In the genomic region with DNA sequence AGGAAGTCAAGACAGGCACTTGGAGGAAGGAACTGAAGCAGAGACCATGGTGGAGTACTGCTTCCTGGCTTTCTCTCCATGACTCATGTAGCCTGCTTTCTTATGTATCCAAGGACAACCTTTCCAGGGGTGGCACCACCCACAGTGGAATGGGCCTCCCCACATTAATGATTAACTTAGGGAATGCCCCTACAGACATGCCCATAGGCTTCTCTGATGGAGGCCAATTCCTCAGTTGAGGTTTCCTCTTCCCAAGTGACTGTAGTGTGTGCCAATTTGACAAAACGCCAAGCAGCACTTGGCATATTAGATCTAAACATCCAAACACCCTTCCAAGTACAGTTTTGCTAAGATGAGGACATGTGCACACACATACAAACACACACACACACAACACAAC, we compare ENCODE assay signal across 17 mouse cellular contexts. TPM values are rescaled to one million over a fixed set of nuclear protein-coding genes. Genes with fewer than 3 reads are reported as not detected.
DNase-seq lines count a peak whose midpoint lies in the region; ATAC-seq and TF ChIP-seq lines count a peak whose summit lies in the region.
"Had no signal": no experiment of that assay in that cellular context is flagged by ENCODE, and none has a peak within 500 bp of the region (broad histone marks: within the 10 kb centered on the region; RNA-seq: fewer than 3 reads in every experiment).

No protein-coding gene starts in this region.

- no peaks in the 10 kb centered on the region for H3K36me3 ChIP-seq in lung, embryonic 15.5 days
- H3K36me3 ChIP-seq: embryonic facial prominence, embryonic 15.5 days; G1E; hindbrain, embryonic 12.5 days; liver, embryonic 13.5 days had no signal

- no peak overlapping the region for H3K27ac ChIP-seq in lung, embryonic 15.5 days
- H3K27ac ChIP-seq: embryonic facial prominence, embryonic 15.5 days; gastrocnemius, adult 2 months; hindbrain, embryonic 12.5 days; kidney, postnatal 0 days; liver, embryonic 13.5 days had no signal

- H3K4me1 ChIP-seq in lung, embryonic 15.5 days = peaks cover 5% of the 10 kb centered on the region; the same call in 1 of the 2 replicates
- no peaks in the 10 kb centered on the region for H3K4me1 ChIP-seq in lung, adult 2 months (ENCODE audit: control insufficient read depth, insufficient read depth, low read length)
- H3K4me1 ChIP-seq: liver, embryonic 13.5 days had no signal

- no peak for TF ChIP-seq CTCF in lung, adult 2 months (IDR thresholded peaks at IDR 0.05; ENCODE audit: insufficient read depth, low read length)

- no peak overlapping the region for H3K4me2 ChIP-seq in lung, embryonic 15.5 days
- H3K4me2 ChIP-seq: embryonic facial prominence, embryonic 15.5 days; hindbrain, embryonic 12.5 days; liver, embryonic 13.5 days had no signal

- WGBS in lung, embryonic 15.5 days = 62% methylated on average over 1 of the region's 1 CpGs
- 66% methylated on average over 1 of the region's 1 CpGs for WGBS in lung, adult 2 months

- peaks cover 11% of the 10 kb centered on the region; the same call in 1 of the 2 replicates for H3K27me3 ChIP-seq in lung, embryonic 15.5 days

- no peak overlapping the region for H3K4me3 ChIP-seq in lung, embryonic 15.5 days
- H3K4me3 ChIP-seq in lung, adult 2 months (replicated peaks; ENCODE audit: extremely low read depth, low read depth, low read length) = no peak overlapping the region
- H3K4me3 ChIP-seq: embryonic facial prominence, embryonic 15.5 days; gastrocnemius, adult 2 months; hindbrain, embryonic 12.5 days; liver, embryonic 13.5 days; megakaryocyte, embryonic 14.5 days had no signal

- no peaks in the 10 kb centered on the region for H3K9me3 ChIP-seq in lung, embryonic 15.5 days
- H3K9me3 ChIP-seq: embryonic facial prominence, embryonic 15.5 days; G1E; hindbrain, embryonic 12.5 days; liver, embryonic 13.5 days had no signal

- DNase-seq in heart, adult 11 months = peak; percentile 74
- DNase-seq in heart, adult 8-10 months (ENCODE audit: low spot score) = no peak
- DNase-seq in lung, adult 2 months = no peak
- DNase-seq in adrenal gland, postnatal 25 days = peak; percentile 10
- peak; percentile 16 for DNase-seq in lung, postnatal 14 days
- DNase-seq: cerebellum, adult 2 months; gastrocnemius, adult 2 months; heart, adult 18-20 months; liver, embryonic 13.5 days; thymus, adult 18-20 months had no signal

- no peak for TF ChIP-seq POLR2A in lung, adult 2 months (IDR thresholded peaks at IDR 0.05; ENCODE audit: borderline replicate concordance, extremely low read depth, low read depth, low read length)

- H3K9ac ChIP-seq in lung, embryonic 15.5 days = no peak overlapping the region
- H3K9ac ChIP-seq: embryonic facial prominence, embryonic 15.5 days; hindbrain, embryonic 12.5 days; liver, embryonic 13.5 days had no signal

- peak; percentile 19; the same call in 1 of the 2 replicates for ATAC-seq in lung, embryonic 15.5 days (ENCODE audit: borderline replicate concordance, extremely low read depth, low FRiP score, low TSS enrichment)
- no peak for ATAC-seq in megakaryocyte-erythroid progenitor cell, adult 5-6 weeks (replicated peaks; ENCODE audit: low FRiP score, low TSS enrichment, poor library complexity, severe bottlenecking)

RNA-seq across cellular contexts. Expression of a gene that starts 23.0 kb away (rescaled TPM):
- 1 to 10 TPM; 1.5 to 3.3 (median 2.5) TPM for total RNA-seq in heart, adult 8-10 months (2022)
- polyA plus RNA-seq in lung, embryonic 15.5 days (2015; fragmentation: Nextera tagmentation; extraction: Ambion mirVana) = 26.5 and 28.3 TPM in 2 replicates
- polyA plus RNA-seq in lung, adult 2 months (2012; rRNA removed) = 8.5 and 12.0 TPM in 2 replicates
- 1.8 and 3.2 TPM in 2 replicates for total RNA-seq in adrenal gland, postnatal 25 days (2021)
- not detected in 2 replicates for total RNA-seq in megakaryocyte-erythroid progenitor cell, adult 5-6 weeks (2014; fragmentation: Nextera tagmentation)
- not detected in 2 replicates for total RNA-seq in megakaryocyte-erythroid progenitor cell, adult 5-6 weeks (2017)
- polyA plus RNA-seq: G1E had no signal

Comparison
In these comparisons a context has a peak if more than half of its experiments do, and no peak if none do; other contexts are left out.
1. DNase-seq: peak in heart, adult 11 months (single experiment), adrenal gland, postnatal 25 days (single experiment) and lung, postnatal 14 days (single experiment); none in heart, adult 8-10 months (single experiment) and lung, adult 2 months (single experiment).